Mouse (Mus musculus) adrenal gland, adult 18-20 months (tissue): ENCODE results near the gene Acap3. TPM values are rescaled to one million over a fixed set of nuclear protein-coding genes. Genes with fewer than 3 reads are reported as not detected.

Source experiments
- DNase-seq, 2 experiments: peaks; one replicate each; pipeline ENCODE4 v3.0.0; 2021 to 2022; ENCODE audit warnings: low spot score in 2 of 2
- microRNA-seq, 2 experiments: library from miRNA; unstranded; fragments of <30 nt; microRNA quantifications; one replicate each; pipeline ENCODE4 v1.2.0; 2021; ENCODE audit warnings: borderline number of aligned reads in 2 of 2
- total RNA-seq, 2 experiments: library from RNA; stranded (reverse); gene quantifications; 1 replicate in 1 of 2; 2 replicates in 1 of 2; pipeline ENCODE4 v1.2.3; 2021

Gene Acap3
- total RNA-seq, 2 experiments from 2014 or later = 17.2 to 19.3 TPM

GRCm38 (mm10) chr4:155908751-155909150, 17.1 kb downstream of the Acap3 start:
- no peak for DNase-seq

DNA sequence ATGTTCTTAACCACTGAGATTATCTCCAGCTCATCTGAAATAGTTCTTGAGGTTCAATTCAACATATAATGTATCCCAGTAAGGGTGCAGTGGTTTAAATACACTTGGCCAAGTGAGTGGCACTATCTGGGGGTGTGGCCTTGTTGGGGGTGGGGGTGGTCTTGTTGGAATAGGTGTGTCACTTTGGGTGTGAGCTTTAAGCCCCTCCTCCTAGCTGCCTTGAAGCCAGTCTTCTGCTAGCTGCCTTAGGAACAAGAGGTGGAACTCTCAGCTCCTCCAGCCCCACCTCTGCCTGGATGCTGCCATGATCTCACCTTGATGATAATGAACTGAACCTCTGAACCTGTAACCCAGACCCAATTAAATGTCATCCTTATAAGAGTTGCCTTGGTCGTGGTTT, 40.4 kb downstream of the Acap3 start:
- no peak for DNase-seq

- DNase-seq = peak in 1 of 2 experiments; percentile 24
Observed at GRCm38 (mm10) chr4:155943049-155943452, 51.4 kb downstream of the Acap3 start.

- DNase-seq = peak; percentile 96 to 98
Observed at GRCm38 (mm10) chr4:155943534-155944249, 52.1 kb downstream of the Acap3 start, which contains the start of gene Ube2j2. Gene Ube2j2, plus strand, starts transcription at chr4:155943831.

GRCm38 (mm10) chr4:155944271-155944670, 52.6 kb downstream of the Acap3 start:
- DNase-seq = no peak

- DNase-seq = no peak
Observed at GRCm38 (mm10) chr4:155947094-155947493, 55.5 kb downstream of the Acap3 start.

- DNase-seq = no peak
Observed at GRCm38 (mm10) chr4:155955491-155955890, 63.9 kb downstream of the Acap3 start.

Small RNAs within 50 kb of the gene (microRNA-seq; reads per million reads assigned to microRNA genes)
- 0 reads per million in 2 experiments for gene Gm22991

Other genes with a start within 250 kb of the Acap3 start
- gene Gm10563, start 246.4 kb upstream of the Acap3 start, total RNA-seq = not detected
- 10 to 100 TPM in 1 of 2 experiments, 1 to 10 TPM in 1; 5.6 to 12.8 TPM for gene Mmp23, start 238.4 kb upstream of the Acap3 start, total RNA-seq
- 10 to 100 TPM; 57.1 to 59.7 TPM for gene Mib2, start 222.6 kb upstream of the Acap3 start, total RNA-seq
- 10 to 100 TPM; 31.5 to 48.1 TPM for gene Fndc10, start 197.5 kb upstream of the Acap3 start, total RNA-seq
- 100 to 1,000 TPM in 1 of 2 experiments, 10 to 100 TPM in 1; 92.0 to 105 TPM for gene Ssu72, start 187.0 kb upstream of the Acap3 start, total RNA-seq
- under 1 TPM; 0.48 to 0.89 TPM for gene Tmem240, start 157.0 kb upstream of the Acap3 start, total RNA-seq
- 10 to 100 TPM; 96.2 to 99.8 TPM for gene Atad3a, start 130.7 kb upstream of the Acap3 start, total RNA-seq
- gene Vwa1, start 117.1 kb upstream of the Acap3 start, total RNA-seq = 10 to 100 TPM in 1 of 2 experiments, 1 to 10 TPM in 1; 3.8 to 12.3 TPM
- gene Tmem88b, start 105.9 kb upstream of the Acap3 start, total RNA-seq = under 1 TPM; 0.56 to 0.70 TPM
- not detected for gene Ankrd65, start 101.4 kb upstream of the Acap3 start, total RNA-seq
- 100 to 1,000 TPM; 143 to 148 TPM for gene Mrpl20, start 88.9 kb upstream of the Acap3 start, total RNA-seq
- 100 to 1,000 TPM; 112 to 146 TPM for gene Ccnl2, start 79.3 kb upstream of the Acap3 start, total RNA-seq
- 100 to 1,000 TPM; 142 to 164 TPM for gene Aurkaip1, start 60.5 kb upstream of the Acap3 start, total RNA-seq
- gene Mxra8, start 52.1 kb upstream of the Acap3 start, total RNA-seq = 10 to 100 TPM; 40.0 to 43.1 TPM
- 10 to 100 TPM; 62.3 to 87.0 TPM for gene Dvl1, start 44.4 kb upstream of the Acap3 start, total RNA-seq
- gene Tas1r3, start 28.5 kb upstream of the Acap3 start, total RNA-seq = under 1 TPM; 0.27 to 0.42 TPM
- 10 to 100 TPM; 16.9 to 17.5 TPM for gene Cptp, start 22.4 kb upstream of the Acap3 start, total RNA-seq
- gene Ints11, start 22.3 kb upstream of the Acap3 start, total RNA-seq = 10 to 100 TPM; 26.4 to 29.7 TPM
- gene Pusl1, start within 50 bp of the Acap3 start, total RNA-seq = 10 to 100 TPM; 28.1 to 32.8 TPM
- gene Ube2j2, start 52.0 kb downstream of the Acap3 start, total RNA-seq = 10 to 100 TPM; 75.5 to 85.8 TPM
- 10 to 100 TPM; 69.5 to 94.3 TPM for gene C1qtnf12, start 70.5 kb downstream of the Acap3 start, total RNA-seq
- gene B3galt6, start 100.8 kb downstream of the Acap3 start, total RNA-seq = 1 to 10 TPM; 5.9 to 6.1 TPM
- gene Sdf4, start 101.0 kb downstream of the Acap3 start, total RNA-seq = 100 to 1,000 TPM; 227 to 290 TPM
- gene Tnfrsf4, start 122.0 kb downstream of the Acap3 start, total RNA-seq = under 1 TPM; 0.29 to 0.66 TPM
- not detected for gene Tnfrsf18, start 134.3 kb downstream of the Acap3 start, total RNA-seq
- under 1 TPM in 1 of 2 experiments, not detected in 1; 0.35 TPM for gene Ttll10, start 167.6 kb downstream of the Acap3 start, total RNA-seq
- gene 9430015G10Rik, start 218.2 kb downstream of the Acap3 start, total RNA-seq = 10 to 100 TPM in 1 of 2 experiments, 1 to 10 TPM in 1; 9.6 to 12.9 TPM
- under 1 TPM in 1 of 2 experiments, not detected in 1; 0.10 TPM for gene Rnf223, start 238.7 kb downstream of the Acap3 start, total RNA-seq